Mouse (Mus musculus) heart, embryonic 13.5 days (tissue): ENCODE measurements around the gene Herc2. TPM values are rescaled to one million over a fixed set of nuclear protein-coding genes. Genes with fewer than 3 reads are reported as not detected.
A peak's percentile ranks its signal among the peaks of the same experiment; 100 is the strongest.
"Not testable (repeated sequence)": the region's sequence is repeated elsewhere in the genome, so short reads cannot be mapped to it uniquely, and the experiment has no call there.

Source experiments
- ATAC-seq: fragments of 200-750 bp; cut with Nextera tagmentation; 2 replicates; pipeline ENCODE4 v1.8.0; 2017; ENCODE audit warnings: moderate TSS enrichment; ENCODE audit not compliant: insufficient number of reproducible peaks, low FRiP score, low TSS enrichment; ENCODE audit errors: extremely low read depth
- H3K27ac ChIP-seq: fragments of 300-500 bp; sonication (generic); replicated peaks from 2 replicates; pipeline ENCODE4 v1.5.1; 2015; ENCODE audit warnings: moderate library complexity, mild to moderate bottlenecking, inconsistent platforms
- H3K27me3 ChIP-seq: fragments of 300-500 bp; sonication (generic); replicated peaks from 2 replicates; pipeline ENCODE4 v1.6.1; 2015; ENCODE audit warnings: mild to moderate bottlenecking, inconsistent platforms
- H3K36me3 ChIP-seq: fragments of 300-500 bp; sonication (generic); 2 replicates; pipeline ENCODE4 v1.6.1; 2015; ENCODE audit warnings: mild to moderate bottlenecking, inconsistent platforms
- H3K4me1 ChIP-seq: fragments of 300-500 bp; sonication (generic); 2 replicates; pipeline ENCODE4 v1.6.1; 2015; ENCODE audit warnings: inconsistent platforms
- H3K4me2 ChIP-seq: fragments of 300-500 bp; sonication (generic); 2 replicates; pipeline ENCODE4 v1.6.1; 2015; ENCODE audit warnings: inconsistent platforms, mild to moderate bottlenecking, moderate library complexity
- H3K4me3 ChIP-seq: fragments of 300-500 bp; sonication (generic); 2 replicates; pipeline ENCODE4 v1.5.1; 2015; ENCODE audit warnings: moderate library complexity, mild to moderate bottlenecking, inconsistent platforms
- H3K9ac ChIP-seq: fragments of 300-500 bp; sonication (generic); 2 replicates; pipeline ENCODE4 v1.6.1; 2015; ENCODE audit warnings: inconsistent platforms, mild to moderate bottlenecking, moderate library complexity
- H3K9me3 ChIP-seq: fragments of 300-500 bp; sonication (generic); 2 replicates; pipeline ENCODE4 v1.6.1; 2016; ENCODE audit warnings: inconsistent platforms
- WGBS: fragments of 180-500 bp; shearing (Covaris S2); methylation state at CpG from one replicate; pipeline ENCODE4 v1.1.7; 2015; ENCODE audit warnings: mixed read lengths; 5-methylcytosine and 5-hydroxymethylcytosine counted together
- polyA plus RNA-seq: library from polyadenylated mRNA; unstranded; fragments of >200 nt; fragmentation: Nextera tagmentation; extraction: Ambion mirVana; gene quantifications from 2 replicates; pipeline ENCODE4 v1.2.1, GENCODE M21; 2015

Herc2 gene
- 14.3 and 15.8 TPM in 2 replicates for polyA plus RNA-seq

DNA sequence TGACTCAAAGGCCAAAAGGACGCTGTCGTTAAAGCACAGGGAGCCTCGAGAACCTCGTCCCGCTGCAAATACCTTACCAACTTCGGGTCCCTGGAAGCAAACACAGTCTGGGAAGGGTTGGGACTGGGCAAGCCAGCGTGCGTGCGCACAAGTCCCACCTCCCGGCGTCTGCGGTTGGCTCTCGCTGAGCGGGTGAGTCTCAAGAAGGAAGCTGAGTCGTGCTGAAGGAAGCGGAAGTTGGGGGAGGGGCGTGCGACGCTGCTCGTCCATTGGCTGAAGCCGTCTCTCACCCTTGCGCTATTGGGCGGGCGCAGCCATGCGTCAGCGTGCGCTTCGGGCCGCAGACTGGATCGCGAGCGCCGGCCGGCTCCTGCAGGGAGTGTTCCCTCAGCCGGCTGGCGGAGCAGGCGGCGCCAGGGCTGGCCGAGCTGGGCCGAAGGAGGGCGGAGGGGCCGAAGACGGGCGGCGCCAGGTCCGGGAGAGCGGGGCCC lies at the start of gene Herc2:
Herc2 (plus strand) TSS at position 366 of the 491 bp plus-strand sequence.
- peaks cover 22% of the 10 kb centered on the region for H3K4me1 ChIP-seq
- peaks cover 8% of the 10 kb centered on the region for H3K36me3 ChIP-seq
- no peaks in the 10 kb centered on the region for H3K27me3 ChIP-seq
- WGBS = under 1% methylated on average over 47 of the region's 47 CpGs
- peak; percentile 99 for ATAC-seq
- no peaks in the 10 kb centered on the region for H3K9me3 ChIP-seq
- peak within 1 kb of the TSS; percentile 91 for H3K9ac ChIP-seq
- H3K4me3 ChIP-seq = peak within 1 kb of the TSS; percentile 90
- H3K4me2 ChIP-seq = peak within 1 kb of the TSS; percentile 83
- H3K27ac ChIP-seq = peak within 1 kb of the TSS; percentile 95

DNA sequence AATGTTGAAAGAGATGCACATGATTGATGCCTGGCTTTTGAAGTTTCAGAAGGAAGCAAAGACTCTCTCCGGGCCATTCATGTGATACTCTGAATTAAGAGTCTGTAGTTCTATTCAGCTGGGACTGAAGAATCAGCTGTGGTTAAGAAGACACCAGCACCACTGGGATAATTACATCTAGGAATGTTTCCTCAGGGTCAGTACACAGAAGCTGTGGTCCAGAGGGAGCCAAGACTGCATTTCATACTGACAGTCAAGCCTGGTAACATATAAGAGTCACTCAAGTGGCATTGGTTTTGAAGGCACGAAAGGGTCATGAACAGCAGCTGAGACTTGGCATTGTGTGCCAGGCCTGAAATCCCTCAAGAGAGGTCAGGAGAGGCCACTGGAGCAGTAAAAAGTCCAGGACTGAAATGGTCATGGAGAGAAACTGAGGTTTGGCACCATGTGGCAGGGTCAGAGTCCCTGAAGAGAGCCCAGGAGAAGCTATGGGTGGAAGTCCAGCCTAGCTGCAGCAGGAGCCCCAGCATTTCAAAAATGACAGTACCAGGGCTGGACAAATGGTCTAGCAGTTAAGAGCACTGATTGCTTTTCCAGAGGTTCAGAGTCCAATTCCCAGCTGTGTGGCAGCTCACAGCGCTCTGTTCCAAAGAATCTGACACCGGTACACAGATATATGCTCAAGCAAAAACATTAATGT lies 39.5 kb upstream of the Herc2 start:
- 79% methylated on average over 4 of the region's 4 CpGs for WGBS

DNA sequence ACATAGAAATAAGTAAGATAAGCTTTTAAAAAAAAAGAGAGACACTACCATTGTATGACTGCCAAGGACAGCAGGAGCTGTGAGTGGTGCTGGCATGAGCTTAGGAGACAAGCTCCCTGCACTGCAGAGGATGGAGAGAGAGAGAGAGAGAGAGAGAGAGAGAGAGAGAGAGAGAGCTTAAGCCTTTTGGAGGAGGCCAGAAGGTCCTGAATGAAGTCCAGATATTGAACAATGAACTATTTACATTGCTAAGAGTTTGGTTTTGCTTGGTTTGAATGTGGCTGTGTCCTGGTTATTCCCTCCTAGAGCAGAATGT lies 39.0 kb upstream of the Herc2 start:
- 0 out of 2 replicates have a peak, but pooled peaks cover 4% of the 10 kb centered on the region for H3K4me1 ChIP-seq
- no peaks in the 10 kb centered on the region for H3K27me3 ChIP-seq
- H3K27ac ChIP-seq = no peak overlapping the region
- H3K9me3 ChIP-seq = no peaks in the 10 kb centered on the region
- no peak overlapping the region for H3K4me3 ChIP-seq
- H3K4me2 ChIP-seq = no peak overlapping the region
- H3K36me3 ChIP-seq = no peaks in the 10 kb centered on the region
- no peak overlapping the region for H3K9ac ChIP-seq
- no peak for ATAC-seq

More for the DNA sequence above, 39.5 kb upstream of the Herc2 start:
- Histone ChIP-seq H3K4me1 (0 out of 2 replicates have a peak, but pooled peaks cover 4% of the 10 kb centered on the region), H3K4me2 (no peak overlapping the region), H3K36me3 (no peaks in the 10 kb centered on the region), H3K27me3 (no peaks in the 10 kb centered on the region), H3K9ac (no peak overlapping the region), H3K4me3 (no peak overlapping the region), H3K27ac (no peak overlapping the region), H3K9me3 (no peaks in the 10 kb centered on the region)
- no peak for ATAC-seq

DNA sequence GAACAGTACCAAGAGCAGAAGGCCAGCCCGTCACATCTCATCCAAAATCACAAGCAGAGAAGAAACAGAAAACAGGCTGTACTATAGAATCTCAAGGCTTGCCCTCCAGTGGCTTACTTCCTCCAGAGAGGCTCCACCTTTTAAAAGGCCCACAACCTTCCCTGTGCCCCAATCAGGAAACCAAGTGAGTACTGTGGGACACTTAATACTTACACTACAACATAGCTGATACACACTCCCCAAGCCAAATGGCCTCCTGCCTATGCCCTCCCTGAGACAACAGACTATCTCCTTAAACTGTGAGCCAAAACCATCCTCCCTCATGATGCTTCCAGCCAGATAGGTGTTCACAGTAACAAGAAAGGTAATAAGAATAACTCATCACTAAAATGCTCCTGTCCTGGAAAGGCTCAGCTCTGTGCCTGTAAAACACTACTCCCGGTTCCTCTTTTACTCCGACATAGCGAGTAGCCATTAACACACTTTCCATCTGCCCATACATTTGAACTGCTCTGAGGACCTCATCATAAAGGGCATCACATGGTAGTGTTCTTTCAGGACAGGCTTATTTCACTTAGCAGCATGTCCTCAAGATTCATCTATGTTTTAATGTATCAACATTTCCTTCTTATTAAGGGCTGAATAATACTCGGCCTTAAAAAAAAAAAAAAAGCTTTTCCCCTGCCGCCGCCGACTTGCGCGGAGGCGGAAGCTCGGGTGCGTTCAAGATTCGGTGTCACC lies 36.6 kb upstream of the Herc2 start:
- Histone ChIP-seq H3K27ac (no peak overlapping the region), H3K36me3 (no peaks in the 10 kb centered on the region), H3K9ac (no peak overlapping the region), H3K9me3 (no peaks in the 10 kb centered on the region), H3K4me1 (0 out of 2 replicates have a peak, but pooled peaks cover 4% of the 10 kb centered on the region), H3K4me3 (no peak overlapping the region), H3K27me3 (no peaks in the 10 kb centered on the region), H3K4me2 (no peak overlapping the region)
- 95% methylated on average over 14 of the region's 14 CpGs for WGBS
- no peak for ATAC-seq

DNA sequence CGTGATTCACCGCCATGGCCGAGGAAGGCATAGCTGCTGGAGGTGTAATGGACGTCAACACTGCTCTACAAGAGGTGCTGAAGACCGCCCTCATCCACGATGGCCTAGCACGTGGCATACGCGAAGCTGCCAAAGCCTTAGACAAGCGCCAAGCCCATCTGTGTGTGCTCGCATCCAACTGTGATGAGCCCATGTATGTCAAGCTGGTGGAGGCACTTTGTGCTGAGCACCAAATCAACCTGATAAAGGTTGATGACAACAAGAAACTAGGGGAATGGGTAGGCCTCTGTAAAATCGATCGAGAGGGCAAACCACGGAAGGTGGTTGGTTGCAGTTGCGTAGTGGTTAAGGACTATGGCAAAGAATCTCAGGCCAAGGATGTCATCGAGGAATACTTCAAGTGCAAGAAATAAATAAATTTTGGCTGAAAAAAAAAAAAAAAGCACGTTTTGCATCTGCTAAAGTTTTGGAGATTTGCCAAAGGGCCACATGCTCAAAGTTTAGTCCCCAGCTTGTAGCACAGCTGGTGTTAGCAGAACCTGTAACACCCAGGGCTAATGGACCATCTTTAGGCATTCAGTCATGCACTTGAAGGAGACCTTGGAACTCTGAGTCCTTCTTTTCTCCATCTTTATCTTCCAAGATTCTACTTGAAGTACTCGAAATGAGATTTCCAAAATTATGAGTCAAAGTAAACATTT lies 35.8 kb upstream of the Herc2 start:
- not testable (repeated sequence) for H3K4me1 ChIP-seq, H3K36me3 ChIP-seq

DNA sequence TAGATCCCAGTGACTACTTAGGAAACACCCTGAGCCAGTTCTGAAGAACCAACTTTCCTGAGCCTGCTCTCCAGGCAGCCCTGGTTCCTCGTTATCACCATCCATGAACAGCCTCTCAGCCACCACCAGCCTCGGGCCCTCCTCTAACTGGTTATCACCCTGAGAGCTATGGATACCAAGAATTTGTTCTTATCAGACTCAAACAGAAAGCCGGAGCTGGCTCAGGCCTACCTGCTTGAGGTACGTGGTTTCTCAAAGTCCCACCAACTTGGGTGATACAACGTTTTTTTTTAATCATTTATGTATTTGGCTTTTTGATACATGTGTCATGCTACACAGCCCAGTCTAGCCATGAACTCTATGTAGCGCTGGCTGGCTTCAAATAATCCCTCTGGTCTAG lies 34.8 kb upstream of the Herc2 start:
- H3K9ac ChIP-seq = no peak overlapping the region
- H3K4me2 ChIP-seq = no peak overlapping the region; the same call in 1 of the 2 replicates
- no peak for ATAC-seq
- no peaks in the 10 kb centered on the region for H3K27me3 ChIP-seq
- H3K4me3 ChIP-seq = no peak overlapping the region
- no peaks in the 10 kb centered on the region for H3K9me3 ChIP-seq
- H3K4me1 ChIP-seq = peaks cover 12% of the 10 kb centered on the region
- WGBS = 45% methylated on average over 6 of the region's 6 CpGs
- no peaks in the 10 kb centered on the region for H3K36me3 ChIP-seq
- no peak overlapping the region; the same call in 1 of the 2 replicates for H3K27ac ChIP-seq

More for the DNA sequence above, 35.8 kb upstream of the Herc2 start:
- H3K27me3 ChIP-seq, H3K9ac ChIP-seq, H3K4me2 ChIP-seq, ATAC-seq, H3K4me3 ChIP-seq, H3K9me3 ChIP-seq, H3K27ac ChIP-seq: not testable (repeated sequence)
- 80% methylated on average over 6 of the region's 18 CpGs for WGBS

DNA sequence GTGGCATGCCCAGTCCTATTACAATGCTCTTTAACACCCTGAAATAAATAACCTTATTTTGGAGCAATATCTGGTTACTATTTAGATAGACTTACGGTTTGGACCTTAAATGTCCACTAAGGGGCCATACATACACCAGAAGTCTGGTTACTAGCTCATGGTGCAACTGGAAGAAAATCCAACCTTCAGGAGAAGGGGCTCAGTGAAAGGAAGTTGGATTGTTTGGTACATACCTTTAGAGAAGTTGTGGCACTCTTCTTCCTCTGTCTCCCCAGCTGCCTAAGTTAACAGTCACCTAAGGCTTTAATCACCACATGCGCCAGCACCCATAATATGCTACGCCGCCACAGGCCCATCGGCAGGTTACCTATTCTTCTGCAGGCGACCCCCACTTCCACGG lies 34.2 kb upstream of the Herc2 start:
- WGBS = 87% methylated on average over 7 of the region's 7 CpGs
- Histone ChIP-seq H3K36me3 (no peaks in the 10 kb centered on the region), H3K9me3 (no peaks in the 10 kb centered on the region), H3K4me3 (no peak overlapping the region), H3K27ac (no peak overlapping the region; the same call in 1 of the 2 replicates), H3K27me3 (no peaks in the 10 kb centered on the region), H3K9ac (no peak overlapping the region), H3K4me2 (no peak overlapping the region; the same call in 1 of the 2 replicates), H3K4me1 (peaks cover 12% of the 10 kb centered on the region)
- no peak for ATAC-seq

DNA sequence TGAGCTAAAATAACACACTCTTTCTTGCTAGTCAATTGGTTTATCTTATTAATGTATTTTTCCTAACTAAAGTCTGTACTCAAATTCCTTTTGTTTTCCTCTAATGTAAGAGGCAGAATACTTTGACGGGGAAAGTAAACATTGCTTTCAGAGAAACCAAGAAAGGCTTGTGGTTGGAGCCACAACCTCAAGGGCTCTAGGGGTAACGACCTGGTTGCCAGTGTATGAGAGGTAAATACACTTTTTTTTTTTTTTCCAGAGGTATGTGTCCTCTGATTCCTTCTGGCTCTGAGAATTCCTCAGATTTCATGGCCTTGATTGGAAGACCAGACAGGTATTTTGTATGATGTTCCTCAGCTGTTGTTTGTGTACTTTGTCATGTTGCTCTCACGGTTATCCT lies 32.2 kb upstream of the Herc2 start:
- Histone ChIP-seq H3K9me3 (no peaks in the 10 kb centered on the region), H3K27ac (no peak overlapping the region), H3K9ac (no peak overlapping the region), H3K4me1 (peaks cover 12% of the 10 kb centered on the region), H3K27me3 (no peaks in the 10 kb centered on the region), H3K36me3 (no peaks in the 10 kb centered on the region), H3K4me3 (no peak overlapping the region), H3K4me2 (peak overlapping the region; percentile 90; the same call in 1 of the 2 replicates)
- WGBS = 71% methylated on average over 3 of the region's 3 CpGs
- ATAC-seq = no peak

DNA sequence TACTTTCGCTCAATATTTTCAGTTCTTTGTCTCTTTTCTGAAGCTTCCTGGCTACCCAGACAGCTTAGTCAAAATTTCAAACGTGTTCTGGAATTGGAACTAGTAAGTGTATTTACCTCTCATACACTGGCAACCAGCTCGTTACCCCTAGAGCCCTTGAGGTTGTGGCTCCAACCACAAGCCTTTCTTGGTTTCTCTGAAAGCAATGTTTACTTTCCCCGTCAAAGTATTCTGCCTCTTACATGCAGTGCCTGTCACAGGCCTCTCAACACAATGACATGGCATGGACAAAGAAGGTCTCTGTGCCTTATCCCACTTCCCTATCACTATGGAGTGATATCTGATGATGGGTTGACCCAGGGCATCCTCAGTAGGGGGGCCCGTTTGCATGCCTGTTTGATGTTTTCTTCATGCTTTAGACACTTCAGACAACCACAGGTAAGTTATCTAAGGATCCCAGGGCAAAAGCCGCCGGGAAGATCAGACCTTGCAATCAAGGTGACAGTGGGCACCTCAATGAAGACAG lies 31.5 kb upstream of the Herc2 start:
- Histone ChIP-seq H3K36me3 (no peaks in the 10 kb centered on the region), H3K4me2 (peak overlapping the region; percentile 90), H3K27me3 (no peaks in the 10 kb centered on the region), H3K27ac (0 out of 2 replicates have a peak overlapping the region, but pooled peaks have one; percentile 53), H3K9ac (peak overlapping the region; percentile 90), H3K4me3 (peak overlapping the region; percentile 89), H3K4me1 (peaks cover 12% of the 10 kb centered on the region), H3K9me3 (no peaks in the 10 kb centered on the region)
- ATAC-seq = no peak
- WGBS = 42% methylated on average over 7 of the region's 7 CpGs

DNA sequence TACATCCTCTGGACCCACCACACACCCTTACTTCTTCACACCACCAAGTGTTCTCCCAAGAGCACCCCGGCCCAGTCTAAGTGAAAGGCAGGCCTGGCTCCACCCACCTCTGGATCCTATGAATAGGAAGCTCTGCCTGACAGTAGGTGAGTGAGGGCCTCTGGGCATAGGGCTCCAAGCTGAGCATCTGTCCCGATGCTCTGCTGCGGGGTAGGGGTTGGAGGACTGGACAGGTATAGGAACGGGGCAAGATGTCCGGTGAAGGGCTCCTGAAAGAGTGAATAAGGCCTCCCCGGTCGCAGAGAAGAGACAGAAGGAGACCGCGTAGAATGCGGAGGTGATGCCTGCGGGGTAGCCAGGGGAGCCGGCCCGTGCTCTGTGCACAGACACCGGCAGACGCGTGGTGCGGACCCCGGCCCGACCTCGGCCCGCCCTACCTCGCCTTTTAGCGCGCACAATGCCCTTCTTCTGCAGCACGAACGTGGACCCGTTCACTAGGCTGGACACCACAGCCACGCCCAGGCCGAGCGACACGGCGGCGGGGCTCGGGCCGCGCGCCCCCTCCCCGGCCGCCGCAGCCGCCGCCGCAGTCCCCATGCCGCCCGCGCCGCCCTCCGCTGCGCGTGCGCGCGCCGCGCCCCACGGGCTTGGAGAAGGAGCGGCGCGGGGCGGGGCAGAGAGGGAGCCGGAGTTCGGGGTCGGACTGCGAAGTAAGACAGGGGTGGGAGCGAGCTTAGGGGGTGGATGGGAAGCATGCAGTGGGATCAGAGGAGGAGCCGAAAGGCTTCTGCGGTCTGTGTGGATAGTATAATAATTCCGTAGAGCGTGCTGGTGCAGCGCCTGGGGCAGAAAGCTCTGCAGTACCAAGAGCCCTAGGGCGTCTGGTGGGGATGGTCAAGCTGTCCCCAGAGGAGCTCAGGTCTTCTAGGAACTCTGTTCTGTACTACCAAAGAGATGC lies 30.7 kb upstream of the Herc2 start:
- Histone ChIP-seq H3K36me3 (no peaks in the 10 kb centered on the region), H3K4me1 (peaks cover 12% of the 10 kb centered on the region), H3K9ac (peak overlapping the region; percentile 90), H3K9me3 (no peaks in the 10 kb centered on the region), H3K4me2 (peak overlapping the region; percentile 90), H3K27me3 (no peaks in the 10 kb centered on the region), H3K4me3 (peak overlapping the region; percentile 89), H3K27ac (peak overlapping the region; percentile 53)
- peak; percentile 84 for ATAC-seq
- WGBS = under 1% methylated on average over 71 of the region's 71 CpGs
